ENCODE assay signal across 22 mouse cellular contexts in genomic region chr11:118286434-118286833, GRCm38 (mm10). TPM values are rescaled to one million over a fixed set of nuclear protein-coding genes. Genes with fewer than 3 reads are reported as not detected.
"Had no signal": no experiment of that assay in that cellular context is flagged by ENCODE, and none has a peak within 500 bp of the region (broad histone marks: within the 10 kb centered on the region; RNA-seq: fewer than 3 reads in every experiment).

No protein-coding gene starts in this region.

- H3K9ac ChIP-seq: intestine, embryonic 15.5 days; limb, embryonic 12.5 days; limb, embryonic 15.5 days; liver, embryonic 14.5 days; liver, postnatal 0 days; lung, embryonic 14.5 days; midbrain, embryonic 12.5 days; midbrain, embryonic 15.5 days had no signal

- H3K27me3 ChIP-seq: intestine, embryonic 15.5 days; limb, embryonic 12.5 days; limb, embryonic 15.5 days; midbrain, embryonic 12.5 days; midbrain, embryonic 15.5 days; neural tube, embryonic 13.5 days had no signal

- H3K9me3 ChIP-seq: intestine, embryonic 15.5 days; limb, embryonic 12.5 days; limb, embryonic 15.5 days; midbrain, embryonic 12.5 days; midbrain, embryonic 15.5 days; neural tube, embryonic 13.5 days had no signal

- ATAC-seq: intestine, embryonic 15.5 days; liver, postnatal 0 days; midbrain, embryonic 15.5 days had no signal

- H3K4me2 ChIP-seq: intestine, embryonic 15.5 days; limb, embryonic 12.5 days; limb, embryonic 15.5 days; liver, embryonic 11.5 days; lung, embryonic 14.5 days; midbrain, embryonic 12.5 days; midbrain, embryonic 15.5 days; neural tube, embryonic 13.5 days had no signal

- H3K4me3 ChIP-seq: intestine, embryonic 15.5 days; limb, embryonic 12.5 days; limb, embryonic 15.5 days; midbrain, embryonic 12.5 days; midbrain, embryonic 15.5 days; myocyte; neural tube, embryonic 13.5 days had no signal

- H3K27ac ChIP-seq: intestine, embryonic 15.5 days; limb, embryonic 12.5 days; limb, embryonic 15.5 days; liver, embryonic 14.5 days; macrophage; midbrain, embryonic 12.5 days; midbrain, embryonic 15.5 days; neural tube, embryonic 13.5 days had no signal

- DNase-seq: kidney, adult 11 months; kidney, adult 8-10 months; kidney, postnatal 14 days; kidney, postnatal 4 days; left cerebral cortex, postnatal 4 days; liver, postnatal 0 days; lung, embryonic 14.5 days; retina, postnatal 1 day; right cerebral cortex, postnatal 25 days; spleen, adult 18-20 months; thymus, adult 18-20 months; thymus, postnatal 4 days had no signal

RNA-seq across cellular contexts. Expression of gene Cep295nl, which starts 55.9 kb away (rescaled TPM):
- polyA plus RNA-seq: liver, embryonic 11.5 days had no signal
